Mouse (Mus musculus) gastrocnemius, adult 8-10 months (tissue): ENCODE measurements at regions not wholly inside any gene's neighbourhood (a gene's known extent, or its start where the extent isn't known, plus 50 kb on each side); places are given as distances from the start of the nearest gene placed in this dataset.
A peak's percentile ranks its signal among the peaks of the same experiment; 100 is the strongest.
"Not testable (repeated sequence)": the region's sequence is repeated elsewhere in the genome, so short reads cannot be mapped to it uniquely, and the experiment has no call there.

Source experiments
- DNase-seq, 2 experiments: peaks; one replicate each; pipeline ENCODE4 v3.0.0; 2022; ENCODE audit warnings: low spot score in 2 of 2

DNA sequence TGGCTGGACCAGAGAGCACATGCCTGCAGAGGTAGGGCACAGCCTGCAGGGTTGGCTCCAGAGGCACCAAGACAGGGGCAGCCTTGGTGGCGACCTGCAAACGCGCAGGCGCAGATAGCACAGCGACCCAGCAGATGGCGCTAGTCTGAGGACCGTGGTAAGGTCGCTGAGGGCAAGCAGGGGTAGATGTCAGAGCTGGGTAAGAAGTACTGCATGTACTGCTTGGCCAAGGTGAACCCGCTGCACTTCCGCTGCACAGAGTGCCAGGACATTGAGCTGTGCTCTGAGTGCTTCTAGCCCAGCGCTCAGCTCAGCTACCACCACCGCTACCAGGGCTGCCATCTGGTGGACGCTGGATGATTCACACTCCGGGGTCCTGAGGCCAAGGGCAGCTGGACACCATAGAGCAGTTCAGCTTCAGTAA lies 68.3 kb downstream of the Hsp90b1 start:
- peak; percentile 48 to 54 for DNase-seq

DNA sequence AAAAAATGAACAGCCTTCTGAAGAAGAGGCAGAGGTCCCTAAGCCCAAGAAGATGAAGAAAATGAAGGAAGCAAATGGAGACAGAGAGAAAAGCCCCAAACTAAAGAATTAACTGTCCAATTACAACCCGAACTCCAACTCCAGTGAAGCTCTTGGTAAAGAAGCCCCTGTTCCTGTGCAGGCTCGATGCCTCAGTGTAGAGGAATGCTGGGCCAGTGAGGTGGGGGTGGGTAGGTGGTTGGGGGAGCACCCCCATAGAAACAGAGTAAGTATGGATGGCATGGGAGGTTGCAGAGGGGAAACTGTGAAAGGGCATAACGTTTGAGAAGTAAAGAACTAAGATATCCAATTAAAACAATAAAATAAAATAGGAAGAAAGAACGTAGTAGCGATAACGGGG lies 68.8 kb downstream of the Hsp90b1 start:
- not testable (repeated sequence) for DNase-seq

DNA sequence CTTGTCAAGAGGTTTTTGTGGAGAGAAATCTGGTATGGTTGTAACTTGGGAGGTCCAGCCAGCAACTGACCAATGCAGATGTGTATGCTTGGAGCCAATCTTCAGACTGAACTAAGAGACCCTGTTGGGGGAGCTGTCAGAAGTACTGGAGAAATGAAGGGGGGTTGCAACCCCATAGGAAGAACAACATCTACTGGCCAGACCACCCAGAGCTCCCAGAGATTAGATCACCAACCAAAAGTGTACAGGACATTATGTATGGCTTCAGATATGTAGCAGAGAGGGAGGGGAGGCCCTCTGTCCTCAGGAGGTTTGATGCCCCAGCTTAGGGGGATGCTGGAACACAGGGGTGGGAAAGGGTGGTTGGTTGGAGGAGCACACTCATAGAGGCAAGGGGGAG lies 78.6 kb downstream of the Hsp90b1 start:
- DNase-seq, result not testable (repeated sequence)

DNA sequence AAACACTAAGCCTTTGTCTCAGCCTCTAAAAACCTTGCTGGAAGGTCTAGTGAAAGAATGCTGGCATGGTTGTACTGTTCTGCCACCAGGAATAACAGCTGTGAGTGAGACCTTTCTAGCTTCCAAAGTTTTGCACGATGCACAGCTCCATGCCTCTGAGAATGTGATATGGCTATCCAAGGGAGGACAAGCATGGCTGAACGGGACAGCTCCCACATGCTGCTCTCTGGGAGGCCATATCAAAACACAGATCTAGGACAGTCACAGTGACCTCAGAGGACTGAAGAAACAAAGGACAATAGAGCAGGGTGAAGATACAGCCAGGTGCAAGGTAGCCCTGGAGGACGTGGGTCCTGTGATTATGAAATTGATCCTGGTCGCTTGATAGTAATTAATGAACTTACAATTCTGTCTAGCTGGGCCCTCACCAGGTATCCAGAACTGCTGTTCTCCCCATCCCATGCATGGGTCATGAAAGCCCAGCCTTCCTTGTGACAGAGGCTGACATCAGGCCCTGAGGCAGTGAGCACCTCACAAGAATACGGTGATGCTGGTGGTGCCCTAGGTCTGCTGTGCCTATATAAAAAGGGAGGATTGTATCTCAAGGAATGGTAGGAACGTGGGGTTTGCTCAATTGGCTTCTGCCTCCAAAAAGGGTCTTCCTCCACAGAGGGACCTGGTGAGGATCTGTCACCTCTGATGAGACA lies 87.2 kb downstream of the Hsp90b1 start:
- DNase-seq, result not testable (repeated sequence)

DNA sequence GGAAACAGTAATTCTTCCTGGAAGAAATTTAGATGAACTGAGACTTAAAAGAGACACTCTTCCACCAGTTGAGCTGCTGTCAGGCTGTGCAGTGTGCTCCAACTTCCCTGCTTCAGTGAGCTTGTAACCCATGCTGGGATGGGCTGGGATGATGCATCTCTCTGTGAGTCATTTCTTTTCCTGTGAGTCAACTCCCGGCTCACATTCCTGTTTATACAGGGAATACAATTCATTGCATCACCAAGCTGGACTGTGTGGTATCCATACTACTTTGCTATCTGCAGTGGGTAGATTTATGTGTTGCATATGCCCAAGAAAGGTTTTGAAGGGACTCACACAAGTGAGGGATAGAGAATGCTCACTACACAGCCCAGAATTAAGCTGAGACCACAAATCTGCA lies 93.0 kb downstream of the Hsp90b1 start:
- not testable (repeated sequence) for DNase-seq

DNA sequence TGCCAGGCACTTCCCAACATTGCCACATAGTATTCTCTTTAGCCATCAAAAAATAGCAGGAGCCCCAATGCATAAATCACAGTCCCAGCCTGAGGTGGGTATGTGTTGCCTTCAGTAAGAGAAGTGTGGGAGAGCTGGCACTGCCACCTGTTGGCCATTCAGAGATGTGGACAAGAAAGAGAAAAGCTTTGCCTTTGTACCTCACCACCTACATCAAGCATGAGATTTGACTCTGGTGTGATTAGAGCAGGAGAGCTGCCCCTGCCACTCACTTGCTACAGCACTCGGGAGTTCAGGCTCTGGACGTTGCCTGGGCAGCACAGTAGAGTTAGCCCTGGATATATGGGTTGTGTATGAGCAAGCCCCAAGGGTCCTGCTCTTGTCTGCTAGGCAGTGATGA lies 95.3 kb downstream of the Hsp90b1 start:
- DNase-seq, result not testable (repeated sequence)

DNA sequence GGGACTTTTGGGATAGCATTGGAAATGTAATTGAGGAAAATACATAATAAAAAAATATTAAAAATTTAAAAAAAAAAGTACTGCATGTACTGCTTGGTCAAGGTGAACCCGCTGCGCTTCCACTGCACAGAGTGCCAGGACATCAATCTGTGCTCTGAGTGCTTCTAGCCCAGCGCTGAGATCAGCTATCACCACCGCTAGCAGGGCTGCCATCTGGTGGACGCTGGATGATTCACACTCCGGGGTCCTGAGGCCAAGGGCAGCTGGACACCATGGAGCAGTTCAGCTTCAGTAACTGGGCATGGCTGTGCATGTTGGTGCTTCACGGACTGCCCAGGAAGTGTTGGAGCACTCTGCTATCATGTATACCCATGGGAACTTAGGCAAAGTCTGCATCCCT lies 102.1 kb upstream of the Syn3 start:
- not testable (repeated sequence) for DNase-seq

DNA sequence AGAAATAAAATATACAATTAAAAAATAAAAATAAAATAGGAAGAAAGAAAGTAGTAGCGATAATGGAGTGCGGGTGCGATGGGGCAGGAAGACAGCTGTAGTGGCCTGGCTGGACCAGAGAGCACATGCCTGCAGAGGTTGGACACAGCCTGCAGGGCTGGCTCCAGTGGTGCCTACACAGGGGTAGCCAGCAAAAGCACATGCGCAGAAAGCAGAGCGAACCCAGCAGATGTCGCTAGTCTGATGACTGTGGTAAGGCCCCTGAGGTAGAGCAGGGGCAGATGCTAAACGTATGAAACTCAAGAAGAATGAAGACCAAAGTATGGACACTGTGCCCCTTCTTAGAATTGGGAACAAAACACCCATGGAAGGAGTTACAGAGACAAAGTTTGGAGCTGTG lies 101.3 kb upstream of the Syn3 start:
- not testable (repeated sequence) for DNase-seq

DNA sequence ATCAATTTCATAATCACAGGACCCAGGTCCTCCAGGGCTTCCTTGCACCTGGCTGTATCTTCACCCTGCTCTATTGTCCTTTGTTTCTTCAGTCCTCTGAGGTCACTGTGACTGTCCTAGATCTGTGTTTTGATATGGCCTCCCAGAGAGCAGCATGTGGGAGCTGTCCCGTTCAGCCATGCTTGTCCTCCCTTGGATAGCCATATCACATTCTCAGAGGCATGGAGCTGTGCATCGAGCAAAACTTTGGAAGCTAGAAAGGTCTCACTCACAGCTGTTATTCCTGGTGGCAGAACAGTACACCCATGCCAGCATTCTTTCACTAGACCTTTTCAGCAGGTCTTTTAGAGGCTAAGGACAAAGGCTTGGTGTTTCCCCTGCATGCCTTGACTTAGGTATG lies 91.5 kb upstream of the Syn3 start:
- not testable (repeated sequence) for DNase-seq

DNA sequence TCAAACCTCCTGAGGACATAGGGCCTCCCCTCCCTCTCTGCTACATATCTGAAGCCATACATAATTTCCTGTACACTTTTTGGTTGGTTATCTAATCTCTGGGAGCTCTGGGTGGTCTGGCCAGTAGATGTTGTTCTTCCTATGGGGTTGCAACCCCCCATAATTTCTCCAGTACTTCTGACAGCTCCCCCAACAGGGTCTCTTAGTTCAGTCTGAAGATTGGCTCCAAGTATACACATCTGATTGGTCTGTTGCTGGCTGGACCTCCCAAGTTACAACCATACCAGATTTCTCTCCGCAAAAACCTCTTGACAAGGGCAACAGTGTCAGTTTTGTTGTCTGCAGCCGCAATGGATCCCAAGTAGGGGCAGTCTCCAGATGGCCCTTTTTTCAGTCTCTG lies 68.2 kb upstream of the Syn3 start:
- not testable (repeated sequence) for DNase-seq

DNA sequence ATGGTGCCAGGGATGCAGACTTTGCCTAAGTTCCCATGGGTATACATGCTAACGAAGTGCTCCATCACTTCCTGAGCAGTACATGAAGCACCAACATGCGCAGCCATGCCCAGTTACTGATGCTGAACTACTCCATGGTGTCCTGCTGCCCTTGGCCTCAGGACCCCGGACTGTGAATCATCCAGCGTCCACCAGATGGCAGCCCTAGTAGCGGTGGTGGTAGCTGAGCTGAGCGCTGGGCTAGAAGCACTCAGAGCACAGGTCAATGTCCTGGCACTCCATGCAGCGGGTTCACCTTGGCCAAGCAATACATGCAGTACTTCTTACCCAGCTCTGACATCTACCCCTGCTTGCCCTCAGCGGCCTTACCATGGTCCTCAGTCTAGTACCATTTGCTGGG lies 57.1 kb upstream of the Syn3 start:
- DNase-seq, result no peak
